Mouse (Mus musculus) ovary, postnatal 36 days (tissue): ENCODE measurements around the gene Lta.

Experiments
- DNase-seq: peaks from one replicate; pipeline ENCODE4 v3.0.0; 2022; ENCODE audit warnings: low spot score, mixed read lengths

Lta gene

GRCm38 (mm10) chr17:35159638-35160037 is 45.5 kb downstream of the Lta start:
- no peak for DNase-seq

- no peak for DNase-seq
Observed at GRCm38 (mm10) chr17:35158850-35159593, 46.1 kb downstream of the Lta start.

GRCm38 (mm10) chr17:35157661-35158175 is 47.4 kb downstream of the Lta start:
- DNase-seq: no peak

- no peak for DNase-seq
Observed at GRCm38 (mm10) chr17:35157254-35157653, 47.9 kb downstream of the Lta start.

DNA sequence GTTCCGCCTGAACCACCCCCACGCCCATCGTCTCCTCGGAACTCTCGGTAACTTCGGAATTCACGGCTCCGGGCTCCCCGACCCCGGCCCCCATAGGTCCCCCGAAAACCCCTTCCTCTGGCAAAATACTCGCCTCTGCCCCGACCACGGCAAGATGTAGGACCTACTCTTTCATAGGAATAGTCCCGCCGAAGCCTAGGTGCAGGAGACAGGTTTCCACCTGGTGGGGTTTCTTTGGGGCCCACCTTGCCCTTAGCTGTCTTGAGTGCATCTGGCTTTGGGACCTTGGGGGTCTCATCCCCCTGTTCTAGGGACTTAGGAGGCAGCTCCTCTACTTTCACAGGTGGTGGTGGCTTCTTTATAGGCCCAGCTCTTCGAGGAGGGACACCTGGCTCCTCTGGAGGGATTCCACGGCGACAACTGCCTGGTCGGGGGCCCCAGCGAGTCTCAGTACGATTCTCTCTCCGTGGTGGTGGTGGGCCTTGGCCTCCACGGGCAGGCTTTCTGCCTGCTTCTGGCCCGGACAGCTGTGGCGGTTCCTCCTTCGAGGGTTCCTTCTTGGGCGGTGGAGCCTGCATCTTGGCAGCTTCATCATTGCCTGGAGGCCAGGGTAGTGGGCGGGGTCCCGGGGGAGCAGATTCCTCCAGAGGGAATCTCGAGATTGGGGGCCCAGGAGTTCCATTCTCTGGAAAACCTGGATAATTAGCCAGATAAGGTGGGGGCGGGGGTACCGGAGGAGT is 48.5 kb downstream of the Lta start:
- no peak for DNase-seq

DNA sequence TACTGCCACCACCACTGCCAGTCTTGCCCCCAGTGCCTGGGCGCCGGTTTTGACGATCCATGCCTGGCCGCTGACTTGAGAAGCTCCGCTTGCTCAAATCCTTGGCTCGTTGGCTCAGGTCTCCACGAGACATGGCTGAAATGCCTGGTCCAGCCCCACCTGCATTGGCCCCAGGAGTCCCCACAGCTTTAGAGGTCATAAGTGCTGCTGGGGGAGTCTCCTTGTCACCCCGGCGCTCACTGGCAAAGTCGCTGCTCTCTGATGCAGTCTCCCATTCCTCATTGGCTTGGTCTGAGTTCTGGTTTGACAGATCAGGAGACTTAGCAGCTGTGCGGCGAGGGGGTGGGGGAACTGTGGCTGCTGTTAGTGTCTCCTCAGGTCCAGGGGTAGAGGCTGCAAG is 49.7 kb downstream of the Lta start:
- DNase-seq: no peak

- DNase-seq: no peak
Observed at GRCm38 (mm10) chr17:35154616-35155015, 50.5 kb downstream of the Lta start.

DNA sequence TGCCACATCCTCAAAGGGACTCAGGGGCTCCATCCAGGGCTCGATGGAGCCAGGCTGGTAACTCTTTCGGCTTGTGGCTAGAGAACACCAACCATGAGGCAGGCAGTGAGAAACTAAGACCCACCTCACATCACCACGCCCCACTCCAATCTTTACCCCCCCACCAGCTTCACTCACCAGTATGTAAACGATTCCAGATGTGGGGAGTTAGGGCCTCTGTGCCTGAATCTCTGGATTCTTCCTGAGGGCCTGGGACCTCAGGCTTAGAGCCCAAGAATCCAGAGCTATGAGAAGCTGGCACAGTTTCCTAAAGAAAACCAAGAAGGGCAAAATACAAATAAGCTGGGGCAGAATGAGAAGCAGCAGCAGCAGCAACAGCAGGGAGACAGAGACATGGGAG is 51.2 kb downstream of the Lta start:
- no peak for DNase-seq
